Mouse (Mus musculus) embryonic facial prominence, embryonic 15.5 days (tissue): ENCODE measurements around the gene Gm45837. TPM values are rescaled to one million over a fixed set of nuclear protein-coding genes. Genes with fewer than 3 reads are reported as not detected.
A peak's percentile ranks its signal among the peaks of the same experiment; 100 is the strongest.

Experiments used
- ATAC-seq: fragments of 200-750 bp; cut with Nextera tagmentation; 2 replicates; pipeline ENCODE4 v1.8.0; 2017; ENCODE audit warnings: low read depth, moderate TSS enrichment; ENCODE audit not compliant: insufficient number of reproducible peaks, low FRiP score, low TSS enrichment
- H3K27ac ChIP-seq: fragments of 300-500 bp; sonication (generic); replicated peaks from 2 replicates; pipeline ENCODE4 v1.5.1; 2015; ENCODE audit warnings: mild to moderate bottlenecking, inconsistent platforms
- H3K27me3 ChIP-seq: fragments of 300-500 bp; sonication (generic); 2 replicates; pipeline ENCODE4 v1.6.1; 2015; ENCODE audit warnings: inconsistent platforms
- H3K36me3 ChIP-seq: fragments of 300-500 bp; sonication (generic); 2 replicates; pipeline ENCODE4 v1.6.1; 2015; ENCODE audit warnings: mild to moderate bottlenecking, inconsistent platforms
- H3K4me1 ChIP-seq: fragments of 300-500 bp; sonication (generic); 2 replicates; pipeline ENCODE4 v1.6.1; 2015; ENCODE audit warnings: inconsistent platforms
- H3K4me2 ChIP-seq: fragments of 300-500 bp; sonication (generic); replicated peaks from 2 replicates; pipeline ENCODE4 v1.6.1; 2015; ENCODE audit warnings: mild to moderate bottlenecking, inconsistent platforms
- H3K4me3 ChIP-seq: fragments of 300-500 bp; sonication (generic); replicated peaks from 2 replicates; pipeline ENCODE4 v1.5.1; 2015; ENCODE audit warnings: mild to moderate bottlenecking, inconsistent platforms
- H3K9ac ChIP-seq: fragments of 300-500 bp; sonication (generic); 2 replicates; pipeline ENCODE4 v1.6.1; 2015; ENCODE audit warnings: inconsistent platforms
- H3K9me3 ChIP-seq: fragments of 300-500 bp; sonication (generic); replicated peaks from 2 replicates; pipeline ENCODE4 v1.6.1; 2016; ENCODE audit warnings: inconsistent platforms
- WGBS: fragments of 180-500 bp; shearing (Covaris S2); methylation state at CpG from one replicate; pipeline ENCODE4 v1.1.7; 2015; 5-methylcytosine and 5-hydroxymethylcytosine counted together
- polyA plus RNA-seq: library from polyadenylated mRNA; unstranded; fragments of >200 nt; fragmentation: Nextera tagmentation; extraction: Ambion mirVana; gene quantifications from 2 replicates; pipeline ENCODE4 v1.2.1, GENCODE M21; 2015

The Gm45837 gene
- polyA plus RNA-seq, 1 experiment from 2014 or later = 3.4 TPM

DNA sequence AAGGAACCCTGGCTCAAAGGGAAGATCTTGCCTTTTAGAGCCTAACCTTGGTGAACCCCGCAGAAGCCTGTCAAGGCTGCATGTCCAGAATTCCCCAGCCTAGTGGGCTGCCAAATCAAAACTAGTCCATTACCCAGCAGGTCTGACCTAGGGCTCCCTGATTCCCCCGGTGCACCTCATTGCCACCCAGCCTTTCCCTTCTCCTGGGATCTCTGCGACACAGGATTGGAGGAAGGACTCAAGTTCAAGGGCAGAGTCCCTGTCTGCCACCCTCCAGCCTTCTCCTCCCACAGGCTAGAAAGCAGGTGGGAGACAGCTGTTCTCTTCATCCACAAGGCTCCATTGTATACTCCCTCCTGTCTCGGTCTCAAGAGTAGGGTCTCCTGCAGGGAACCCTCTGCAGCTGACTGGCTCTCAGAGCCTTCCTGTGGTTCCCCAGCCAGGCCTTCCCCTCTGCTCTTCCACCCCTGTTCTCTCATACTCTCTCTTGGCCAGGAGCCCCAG is 47.6 kb downstream of the Gm45837 start:
- WGBS = 70% methylated on average over 4 of the region's 4 CpGs
- Histone ChIP-seq H3K27me3 (peaks cover 15% of the 10 kb centered on the region), H3K27ac (no peak overlapping the region), H3K9ac (no peak overlapping the region), H3K4me1 (peaks cover 9% of the 10 kb centered on the region), H3K36me3 (no peaks in the 10 kb centered on the region), H3K9me3 (no peaks in the 10 kb centered on the region), H3K4me3 (no peak overlapping the region), H3K4me2 (no peak overlapping the region)
- no peak for ATAC-seq

DNA sequence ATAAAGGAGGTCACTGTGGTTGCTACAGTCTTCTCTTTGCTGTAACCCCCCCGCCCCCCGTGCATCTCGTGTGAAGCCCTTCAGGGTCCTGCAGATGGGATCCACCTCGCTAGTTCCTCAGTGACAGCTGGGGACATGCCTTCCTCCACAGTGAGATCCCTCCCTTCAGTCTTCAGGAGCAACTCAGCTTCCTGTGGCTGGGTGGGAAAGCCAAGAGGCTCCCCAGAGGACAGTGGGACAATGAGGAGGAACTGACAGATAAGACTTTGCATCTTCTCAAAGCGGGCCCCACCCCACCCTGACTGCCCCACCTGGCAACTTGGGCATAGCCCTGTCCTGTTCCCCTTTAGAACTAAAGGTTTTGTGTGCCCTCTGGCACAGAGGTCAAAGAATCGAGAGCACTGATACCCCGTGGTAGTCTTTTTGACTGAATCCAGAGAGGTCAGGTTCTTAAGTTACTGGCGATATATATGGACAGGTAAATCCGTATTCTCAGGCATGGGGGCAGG is 48.7 kb downstream of the Gm45837 start:
- Histone ChIP-seq H3K4me1 (peaks cover 9% of the 10 kb centered on the region), H3K4me3 (no peak overlapping the region), H3K4me2 (no peak overlapping the region), H3K9me3 (no peaks in the 10 kb centered on the region), H3K9ac (no peak overlapping the region), H3K27me3 (peaks cover 8% of the 10 kb centered on the region), H3K36me3 (no peaks in the 10 kb centered on the region), H3K27ac (no peak overlapping the region)
- 73% methylated on average over 9 of the region's 9 CpGs for WGBS
- ATAC-seq = no peak

DNA sequence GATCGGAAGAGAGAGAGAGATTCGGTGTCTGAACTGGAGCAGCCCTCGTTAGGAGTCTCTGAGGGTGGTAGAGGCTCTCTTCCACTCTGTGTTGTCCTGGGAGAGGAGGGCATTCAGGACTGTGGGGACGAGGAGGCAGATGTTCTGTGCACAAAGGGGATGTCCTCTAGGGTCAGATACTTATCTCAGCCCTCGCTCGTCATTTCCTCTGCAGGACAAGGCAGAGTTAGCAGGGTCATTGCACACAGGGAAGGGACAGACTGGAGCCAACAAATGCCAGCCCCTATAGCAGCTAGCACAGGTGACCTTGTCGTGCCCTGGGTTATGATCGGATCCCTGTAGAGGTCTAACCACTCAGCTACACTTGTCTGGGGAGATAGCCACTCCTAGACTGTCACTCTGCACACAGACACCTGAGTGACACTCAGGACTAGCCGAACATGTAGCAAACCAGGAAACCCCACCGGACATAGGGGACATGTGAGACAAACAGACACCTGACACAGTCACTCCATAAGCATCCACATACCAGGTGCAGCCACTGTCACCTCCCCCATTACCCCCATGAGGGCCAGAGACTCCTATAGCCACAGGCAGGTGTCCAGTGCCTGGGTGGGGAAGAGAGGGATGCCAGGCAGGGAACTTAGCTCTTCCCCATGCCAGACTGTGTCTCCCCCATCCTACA is 49.4 kb downstream of the Gm45837 start:
- Histone ChIP-seq H3K27ac (no peak overlapping the region), H3K4me2 (no peak overlapping the region), H3K36me3 (no peaks in the 10 kb centered on the region), H3K27me3 (peaks cover 6% of the 10 kb centered on the region), H3K4me1 (peaks cover 9% of the 10 kb centered on the region), H3K9me3 (no peaks in the 10 kb centered on the region), H3K9ac (no peak overlapping the region), H3K4me3 (no peak overlapping the region)
- no peak for ATAC-seq
- 59% methylated on average over 10 of the region's 10 CpGs for WGBS

- 22% methylated on average over 10 of the region's 10 CpGs for WGBS
- Histone ChIP-seq H3K36me3 (no peaks in the 10 kb centered on the region), H3K9ac (no peak overlapping the region), H3K4me1 (peaks cover 9% of the 10 kb centered on the region), H3K4me2 (no peak overlapping the region), H3K9me3 (no peaks in the 10 kb centered on the region), H3K4me3 (no peak overlapping the region), H3K27ac (no peak overlapping the region), H3K27me3 (peaks cover 5% of the 10 kb centered on the region)
- peak; percentile 45 for ATAC-seq
These were observed 49.9 kb downstream of the Gm45837 start for GRCm38 (mm10) chr7:101460608-101460957.

DNA sequence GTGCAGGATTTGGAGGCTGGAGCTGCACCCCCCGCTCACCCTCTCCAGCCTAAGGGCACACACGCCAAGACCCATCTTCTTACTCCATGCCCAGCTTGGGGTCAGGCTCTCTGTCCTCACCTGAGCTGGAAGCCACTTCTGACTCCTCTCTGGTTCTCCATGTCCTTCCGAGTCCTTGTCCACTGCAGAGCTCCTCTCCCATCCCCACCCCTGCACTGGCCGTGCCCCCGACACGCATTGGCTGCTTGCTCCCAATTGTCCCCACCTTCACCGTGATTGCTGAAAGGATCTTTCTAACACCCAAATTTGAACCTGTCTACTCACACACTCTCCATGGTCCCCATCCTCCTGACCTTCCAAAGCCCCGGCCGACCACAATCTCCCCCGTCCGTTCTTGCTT is 50.9 kb downstream of the Gm45837 start:
- no peak for ATAC-seq
- Histone ChIP-seq H3K9ac (no peak overlapping the region), H3K27me3 (no peaks in the 10 kb centered on the region; the same call in 1 of the 2 replicates), H3K36me3 (no peaks in the 10 kb centered on the region), H3K27ac (no peak overlapping the region), H3K4me3 (no peak overlapping the region), H3K4me2 (no peak overlapping the region), H3K4me1 (peaks cover 9% of the 10 kb centered on the region), H3K9me3 (no peaks in the 10 kb centered on the region)
- WGBS = 79% methylated on average over 11 of the region's 11 CpGs

DNA sequence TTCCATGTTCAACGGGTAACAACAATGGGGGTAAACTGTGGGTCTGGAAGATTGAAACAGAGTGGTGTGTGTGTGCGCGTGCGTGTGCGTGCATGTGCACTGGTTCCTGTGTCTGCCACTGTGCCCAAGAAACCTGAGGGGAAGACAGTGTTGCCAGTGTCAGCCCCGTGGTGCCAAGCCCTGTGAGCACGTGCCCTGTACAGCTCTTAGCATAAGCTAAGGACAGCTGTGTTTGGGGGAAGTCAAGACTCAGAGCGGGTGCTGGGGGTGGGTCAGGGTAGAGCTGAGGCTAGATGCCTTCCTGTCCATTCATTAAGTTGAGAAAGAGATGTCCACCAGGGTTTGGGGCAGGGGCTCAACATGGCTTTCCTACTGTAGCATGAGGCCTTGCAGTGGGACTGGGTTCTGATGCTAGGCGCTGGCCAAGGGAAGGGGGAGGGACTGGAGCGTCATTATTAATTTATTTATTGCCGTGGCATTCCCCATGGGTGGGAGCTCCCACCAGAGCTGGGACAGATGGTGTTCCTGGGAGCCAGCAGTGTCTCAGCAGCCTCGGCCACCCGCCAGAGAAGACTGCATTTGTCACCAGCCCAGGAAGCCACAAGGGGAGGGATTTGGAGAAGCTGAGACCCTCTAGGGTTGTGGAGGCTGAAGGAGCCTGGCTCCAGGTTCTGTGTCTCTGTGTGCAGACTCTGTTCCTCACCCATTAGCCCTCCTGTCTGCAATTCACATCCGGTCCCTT is 51.8 kb downstream of the Gm45837 start:
- Histone ChIP-seq H3K4me1 (peaks cover 15% of the 10 kb centered on the region), H3K4me3 (no peak overlapping the region), H3K36me3 (no peaks in the 10 kb centered on the region), H3K9ac (no peak overlapping the region), H3K27me3 (no peaks in the 10 kb centered on the region; the same call in 1 of the 2 replicates), H3K27ac (no peak overlapping the region), H3K4me2 (no peak overlapping the region), H3K9me3 (no peaks in the 10 kb centered on the region)
- 73% methylated on average over 14 of the region's 14 CpGs for WGBS
- ATAC-seq = no peak

DNA sequence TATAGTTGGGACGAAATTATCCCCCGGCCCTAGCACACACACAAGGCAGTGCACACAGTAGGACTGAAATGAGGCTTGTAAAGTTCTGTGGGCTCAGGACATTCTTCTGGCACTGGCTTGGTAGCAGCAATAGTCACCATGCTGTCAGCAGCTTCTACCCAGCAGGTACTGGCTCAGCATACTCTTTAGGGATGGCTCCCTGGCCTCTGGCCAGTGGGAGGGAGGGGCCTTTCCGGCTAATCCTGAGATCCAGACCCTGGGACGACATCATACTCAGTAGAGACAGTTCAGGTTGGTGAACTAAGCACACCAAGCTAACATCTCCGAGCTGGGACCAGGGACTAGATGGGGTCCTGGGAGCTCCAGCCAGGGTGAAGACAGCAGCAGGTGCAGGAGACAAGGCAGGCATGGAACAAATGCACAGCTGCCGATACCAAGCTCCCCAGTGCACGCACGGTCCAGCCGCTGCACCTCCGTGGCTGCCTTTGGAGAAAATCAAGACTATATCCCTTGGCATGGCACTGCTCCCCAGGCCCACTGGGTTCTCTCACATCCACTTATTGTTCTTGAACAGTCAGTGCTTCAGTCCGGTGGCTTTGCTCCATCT is 53.1 kb downstream of the Gm45837 start:
- H3K4me2 ChIP-seq = no peak overlapping the region
- peaks cover 15% of the 10 kb centered on the region for H3K4me1 ChIP-seq
- WGBS = 72% methylated on average over 11 of the region's 11 CpGs

GRCm38 (mm10) chr7:101464927-101465326 is 54.2 kb downstream of the Gm45837 start:
- WGBS = 74% methylated on average over 4 of the region's 4 CpGs
- Histone ChIP-seq H3K4me1 (peaks cover 15% of the 10 kb centered on the region), H3K9ac (no peak overlapping the region), H3K9me3 (no peaks in the 10 kb centered on the region), H3K27me3 (no peaks in the 10 kb centered on the region), H3K4me3 (no peak overlapping the region), H3K36me3 (no peaks in the 10 kb centered on the region), H3K27ac (no peak overlapping the region), H3K4me2 (no peak overlapping the region)
- ATAC-seq = no peak; the same call in 1 of the 2 replicates

More for the DNA sequence above, 53.1 kb downstream of the Gm45837 start:
- no peak for ATAC-seq
- no peaks in the 10 kb centered on the region for H3K9me3 ChIP-seq
- no peak overlapping the region for H3K9ac ChIP-seq
- no peak overlapping the region for H3K4me3 ChIP-seq
- no peaks in the 10 kb centered on the region for H3K36me3 ChIP-seq
- H3K27me3 ChIP-seq = no peaks in the 10 kb centered on the region
- H3K27ac ChIP-seq = no peak overlapping the region

DNA sequence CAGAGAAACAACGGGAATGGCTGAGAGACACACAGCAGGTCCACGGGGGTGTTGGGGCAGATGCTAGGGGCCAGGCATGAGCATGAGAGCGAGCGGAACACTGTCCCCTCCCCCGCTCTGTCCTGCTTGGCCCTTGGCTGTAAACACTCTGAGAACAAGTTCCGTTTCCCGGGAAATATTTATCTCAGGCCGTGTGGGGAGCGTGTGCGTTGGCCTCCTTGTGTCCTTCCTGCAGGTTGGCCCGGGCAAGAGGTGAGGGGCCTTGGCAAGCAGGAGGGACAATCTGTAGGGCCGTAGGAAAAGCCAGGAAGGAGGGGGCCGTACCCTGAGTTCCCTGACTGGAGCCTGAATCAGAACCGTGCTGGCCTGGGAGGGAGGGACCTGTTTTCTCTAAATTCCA is 54.7 kb downstream of the Gm45837 start:
- H3K4me2 ChIP-seq = no peak overlapping the region
- H3K27me3 ChIP-seq = no peaks in the 10 kb centered on the region
- no peak; the same call in 1 of the 2 replicates for ATAC-seq
- H3K27ac ChIP-seq = no peak overlapping the region; the same call in 1 of the 2 replicates
- WGBS = 33% methylated on average over 14 of the region's 14 CpGs
- peaks cover 11% of the 10 kb centered on the region for H3K4me1 ChIP-seq
- no peak overlapping the region for H3K9ac ChIP-seq
- H3K36me3 ChIP-seq = no peaks in the 10 kb centered on the region
- H3K4me3 ChIP-seq = no peak overlapping the region
- no peaks in the 10 kb centered on the region for H3K9me3 ChIP-seq

- Histone ChIP-seq H3K27me3 (no peaks in the 10 kb centered on the region), H3K4me1 (0 out of 2 replicates have a peak, but pooled peaks cover 5% of the 10 kb centered on the region), H3K9ac (no peak overlapping the region), H3K4me2 (no peak overlapping the region), H3K36me3 (no peaks in the 10 kb centered on the region), H3K27ac (no peak overlapping the region; the same call in 1 of the 2 replicates), H3K4me3 (no peak overlapping the region), H3K9me3 (no peaks in the 10 kb centered on the region)
- ATAC-seq = no peak
- 78% methylated on average over 8 of the region's 8 CpGs for WGBS
These were observed 55.3 kb downstream of the Gm45837 start for GRCm38 (mm10) chr7:101465850-101466580.
